Mouse (Mus musculus) cerebellum, adult 2 months (tissue): ENCODE data around the gene Gm44503. TPM values are rescaled to one million over a fixed set of nuclear protein-coding genes. Genes with fewer than 3 reads are reported as not detected.
A peak's percentile ranks its signal among the peaks of the same experiment; 100 is the strongest.

ENCODE experiments used
- DNase-seq, 2 experiments: peaks; one replicate each; pipeline ENCODE4 v3.0.0; 2021
- H3K27ac ChIP-seq: fragments of 200-500 bp; 2 replicates; pipeline ENCODE4 v1.5.1; 2012; ENCODE audit warnings: low read length, control low read depth, inconsistent platforms; ENCODE audit not compliant: insufficient read depth
- H3K27me3 ChIP-seq: fragments of 200-500 bp; 2 replicates; pipeline ENCODE4 v1.6.1; 2012; ENCODE audit warnings: inconsistent platforms, mild to moderate bottlenecking, low read length, moderate library complexity; ENCODE audit not compliant: control insufficient read depth, insufficient read depth
- H3K4me1 ChIP-seq: fragments of 200-500 bp; 2 replicates; pipeline ENCODE4 v1.6.1; 2011; ENCODE audit warnings: low read length; ENCODE audit not compliant: control insufficient read depth, insufficient read depth
- H3K4me3 ChIP-seq: fragments of 200-500 bp; replicated peaks from 2 replicates; pipeline ENCODE3; 2011; ENCODE audit warnings: mild to moderate bottlenecking, low read depth, low read length, control low read depth; ENCODE audit not compliant: insufficient read depth
- CTCF ChIP-seq: fragments of 200-500 bp; IDR thresholded peaks from 2 replicates; pipeline ENCODE4 v1.5.1; 2011; ENCODE audit warnings: low read depth, mild to moderate bottlenecking, control low read depth, low read length, moderate library complexity, borderline replicate concordance; ENCODE audit not compliant: insufficient read depth
- POLR2A ChIP-seq: fragments of 200-500 bp; IDR thresholded peaks from 2 replicates; pipeline ENCODE4 v1.6.1; 2011; ENCODE audit warnings: low read length, control low read depth, borderline replicate concordance; ENCODE audit not compliant: insufficient read depth
- WGBS: fragments of 180-500 bp; shearing (Covaris S2); methylation state at CpG from one replicate; pipeline ENCODE4 v1.1.7; 2018; 5-methylcytosine and 5-hydroxymethylcytosine counted together
- polyA plus RNA-seq: library from polyadenylated mRNA; depleted of rRNA; stranded (reverse); fragments of >200 nt; gene quantifications from 2 replicates; pipeline ENCODE4 v1.2.3, GENCODE M21; 2012

Gm44503 gene
- polyA plus RNA-seq, 1 experiment = 0.07 TPM

GRCm38 (mm10) chr9:72996167-72996566 is 37.5 kb downstream of the Gm44503 start:
- Histone ChIP-seq H3K27ac (no peak overlapping the region), H3K4me3 (no peak overlapping the region), H3K27me3 (no peaks in the 10 kb centered on the region), H3K4me1 (no peaks in the 10 kb centered on the region)
- DNase-seq = no peak
- TF ChIP-seq POLR2A (no peak), CTCF (no peak)

GRCm38 (mm10) chr9:72996806-72997205 is 38.2 kb downstream of the Gm44503 start:
- DNase-seq = no peak
- Histone ChIP-seq H3K4me3 (no peak overlapping the region), H3K27me3 (no peaks in the 10 kb centered on the region), H3K4me1 (no peaks in the 10 kb centered on the region), H3K27ac (no peak overlapping the region)
- TF ChIP-seq CTCF (no peak), POLR2A (no peak)
- WGBS = 55% methylated on average over 7 of the region's 7 CpGs

GRCm38 (mm10) chr9:73000487-73000886 is 41.8 kb downstream of the Gm44503 start:
- DNase-seq = no peak
- TF ChIP-seq CTCF = no peak
- TF ChIP-seq POLR2A = no peak

GRCm38 (mm10) chr9:73001314-73002011 is 42.8 kb downstream of the Gm44503 start:
- no peak for DNase-seq
- no peaks in the 10 kb centered on the region for H3K4me1 ChIP-seq
- TF ChIP-seq POLR2A (no peak), CTCF (no peak)
- 86% methylated on average over 13 of the region's 13 CpGs for WGBS
- no peak overlapping the region for H3K4me3 ChIP-seq
- H3K27ac ChIP-seq = no peak overlapping the region
- H3K27me3 ChIP-seq = no peaks in the 10 kb centered on the region

More at GRCm38 (mm10) chr9:73000487-73000886, 41.8 kb downstream of the Gm44503 start:
- WGBS = 74% methylated on average over 2 of the region's 2 CpGs
- no peak overlapping the region for H3K4me3 ChIP-seq
- no peaks in the 10 kb centered on the region for H3K4me1 ChIP-seq
- H3K27me3 ChIP-seq = no peaks in the 10 kb centered on the region
- H3K27ac ChIP-seq = no peak overlapping the region

GRCm38 (mm10) chr9:73002177-73002576 is 43.5 kb downstream of the Gm44503 start:
- Histone ChIP-seq H3K27ac (no peak overlapping the region), H3K27me3 (no peaks in the 10 kb centered on the region), H3K4me1 (no peaks in the 10 kb centered on the region), H3K4me3 (no peak overlapping the region)
- no peak for DNase-seq
- 56% methylated on average over 3 of the region's 3 CpGs for WGBS
- TF ChIP-seq POLR2A = no peak
- no peak for TF ChIP-seq CTCF

- 86% methylated on average over 8 of the region's 8 CpGs for WGBS
- Histone ChIP-seq H3K4me1 (no peaks in the 10 kb centered on the region), H3K27ac (no peak overlapping the region)
Measured at GRCm38 (mm10) chr9:73004076-73004475, 45.4 kb downstream of the Gm44503 start.

GRCm38 (mm10) chr9:73005106-73005505 is 46.5 kb downstream of the Gm44503 start:
- Histone ChIP-seq H3K27me3 (no peaks in the 10 kb centered on the region), H3K4me1 (no peaks in the 10 kb centered on the region), H3K4me3 (no peak overlapping the region), H3K27ac (no peak overlapping the region)
- TF ChIP-seq POLR2A = no peak
- TF ChIP-seq CTCF = no peak
- DNase-seq = no peak
- 93% methylated on average over 6 of the region's 6 CpGs for WGBS

More at GRCm38 (mm10) chr9:73004076-73004475, 45.4 kb downstream of the Gm44503 start:
- Histone ChIP-seq H3K27me3 (no peaks in the 10 kb centered on the region), H3K4me3 (no peak overlapping the region)
- no peak for TF ChIP-seq POLR2A
- TF ChIP-seq CTCF = no peak
- no peak for DNase-seq

GRCm38 (mm10) chr9:73006175-73006574 is 47.5 kb downstream of the Gm44503 start:
- 87% methylated on average over 3 of the region's 3 CpGs for WGBS
- H3K27ac ChIP-seq = no peak overlapping the region
- TF ChIP-seq POLR2A = no peak
- TF ChIP-seq CTCF = 0 out of 2 replicates have a peak, but pooled peaks have one; percentile 2
- DNase-seq = no peak
- no peaks in the 10 kb centered on the region for H3K27me3 ChIP-seq
- H3K4me3 ChIP-seq = no peak overlapping the region
- H3K4me1 ChIP-seq = no peaks in the 10 kb centered on the region
